11 mouse cellular contexts compared by ENCODE assay signal in genomic region chr6:51774771-51775170, GRCm38 (mm10).
DNase-seq lines count a peak whose midpoint lies in the region; ATAC-seq and TF ChIP-seq lines count a peak whose summit lies in the region.
"Had no signal": no experiment of that assay in that cellular context is flagged by ENCODE, and none has a peak within 500 bp of the region (broad histone marks: within the 10 kb centered on the region; RNA-seq: fewer than 3 reads in every experiment).

No protein-coding gene starts in this region.

- TF ChIP-seq EP300 in lung, postnatal 0 days (IDR thresholded peaks at IDR 0.05), result no peak

- no peak overlapping the region for H3K9ac ChIP-seq in forebrain, postnatal 0 days
- no peak overlapping the region for H3K9ac ChIP-seq in forebrain, embryonic 11.5 days (ENCODE audit: low read length)
- no peak overlapping the region for H3K9ac ChIP-seq in lung, postnatal 0 days (replicated peaks; ENCODE audit: low read depth)
- H3K9ac ChIP-seq: embryonic facial prominence, embryonic 12.5 days; heart, embryonic 15.5 days; stomach, embryonic 15.5 days had no signal

- WGBS in forebrain, postnatal 0 days, result 66% methylated on average over 3 of the region's 3 CpGs
- WGBS in forebrain, embryonic 11.5 days, result 76% methylated on average over 3 of the region's 3 CpGs
- 78% methylated on average over 3 of the region's 3 CpGs for WGBS in lung, postnatal 0 days
- 76% methylated on average over 3 of the region's 3 CpGs for WGBS in bone marrow, adult 2 months

- H3K4me3 ChIP-seq in forebrain, postnatal 0 days (ENCODE audit: low read depth, low read length), result no peak overlapping the region
- no peak overlapping the region for H3K4me3 ChIP-seq in forebrain, embryonic 11.5 days (ENCODE audit: low read depth, low read length)
- H3K4me3 ChIP-seq in lung, postnatal 0 days (ENCODE audit: low read depth, low read length), result no peak overlapping the region
- no peak overlapping the region for H3K4me3 ChIP-seq in bone marrow, adult 2 months (replicated peaks; ENCODE audit: control insufficient read depth, low read depth, low read length)
- H3K4me3 ChIP-seq: embryonic facial prominence, embryonic 12.5 days; heart, embryonic 15.5 days; stomach, embryonic 15.5 days had no signal

- DNase-seq in forebrain, postnatal 0 days, result no peak
- DNase-seq in forebrain, embryonic 11.5 days (ENCODE audit: low spot score), result no peak
- DNase-seq in lung, postnatal 0 days (ENCODE audit: low spot score), result no peak
- no peak for DNase-seq in lung, postnatal 25 days (ENCODE audit: low spot score)
- peak; percentile 27 for DNase-seq in thymus, postnatal 14 days
- no peak for DNase-seq in Muller cell, postnatal 12 days (ENCODE audit: inconsistent ontology term)
- no peak for DNase-seq in layer of hippocampus, adult 8-10 months (ENCODE audit: low spot score in 2 of 2)

- H3K36me3 ChIP-seq in forebrain, postnatal 0 days (ENCODE audit: insufficient read depth), result no peaks in the 10 kb centered on the region
- H3K36me3 ChIP-seq in forebrain, embryonic 11.5 days (ENCODE audit: control insufficient read depth, insufficient read depth, low read length), result no peaks in the 10 kb centered on the region
- H3K36me3 ChIP-seq in lung, postnatal 0 days (ENCODE audit: insufficient read depth, low read length), result no peaks in the 10 kb centered on the region
- H3K36me3 ChIP-seq: embryonic facial prominence, embryonic 12.5 days; heart, embryonic 15.5 days; stomach, embryonic 15.5 days had no signal

- no peak for ATAC-seq in forebrain, postnatal 0 days
- ATAC-seq in forebrain, embryonic 11.5 days (replicated peaks; ENCODE audit: low FRiP score), result no peak
- ATAC-seq in lung, postnatal 0 days, result no peak

- no peak overlapping the region for H3K4me2 ChIP-seq in forebrain, postnatal 0 days (ENCODE audit: low read depth)
- H3K4me2 ChIP-seq in forebrain, embryonic 11.5 days (ENCODE audit: low read depth, low read length, severe bottlenecking), result no peak overlapping the region
- no peak overlapping the region for H3K4me2 ChIP-seq in lung, postnatal 0 days (replicated peaks; ENCODE audit: low read depth, low read length)
- H3K4me2 ChIP-seq: embryonic facial prominence, embryonic 12.5 days; heart, embryonic 15.5 days; stomach, embryonic 15.5 days had no signal

- no peaks in the 10 kb centered on the region for H3K27me3 ChIP-seq in forebrain, postnatal 0 days (ENCODE audit: insufficient read depth, low read length)
- H3K27me3 ChIP-seq in forebrain, embryonic 11.5 days (ENCODE audit: control insufficient read depth, insufficient read depth, low read length), result no peaks in the 10 kb centered on the region
- no peaks in the 10 kb centered on the region for H3K27me3 ChIP-seq in lung, postnatal 0 days (replicated peaks; ENCODE audit: insufficient read depth, low read length)
- H3K27me3 ChIP-seq: embryonic facial prominence, embryonic 12.5 days; stomach, embryonic 15.5 days had no signal

- H3K4me1 ChIP-seq in forebrain, postnatal 0 days (ENCODE audit: insufficient read depth), result no peaks in the 10 kb centered on the region
- H3K4me1 ChIP-seq in forebrain, embryonic 11.5 days (replicated peaks; ENCODE audit: control insufficient read depth, insufficient read depth, low read length), result no peaks in the 10 kb centered on the region
- no peaks in the 10 kb centered on the region for H3K4me1 ChIP-seq in lung, postnatal 0 days (ENCODE audit: insufficient read depth, low read depth, low read length)
- H3K4me1 ChIP-seq in bone marrow, adult 2 months (ENCODE audit: control insufficient read depth, insufficient read depth, low read length), result no peaks in the 10 kb centered on the region
- H3K4me1 ChIP-seq: embryonic facial prominence, embryonic 12.5 days; heart, embryonic 15.5 days; stomach, embryonic 15.5 days had no signal

- no peak overlapping the region for H3K27ac ChIP-seq in forebrain, postnatal 0 days (ENCODE audit: low read depth, low read length)
- no peak overlapping the region for H3K27ac ChIP-seq in forebrain, embryonic 11.5 days (ENCODE audit: low read depth, low read length)
- H3K27ac ChIP-seq in lung, postnatal 0 days (ENCODE audit: low read length), result no peak overlapping the region
- H3K27ac ChIP-seq in bone marrow, adult 2 months (ENCODE audit: control insufficient read depth, insufficient read depth, low read depth, low read length, poor library complexity), result no peak overlapping the region
- H3K27ac ChIP-seq: embryonic facial prominence, embryonic 12.5 days; heart, embryonic 15.5 days; stomach, embryonic 15.5 days had no signal

- TF ChIP-seq POLR2A in bone marrow, adult 2 months (IDR thresholded peaks at IDR 0.05; ENCODE audit: borderline replicate concordance, control insufficient read depth, low read depth, low read length), result no peak

- no peaks in the 10 kb centered on the region for H3K9me3 ChIP-seq in forebrain, postnatal 0 days (ENCODE audit: low read length)
- H3K9me3 ChIP-seq in forebrain, embryonic 11.5 days (ENCODE audit: control insufficient read depth, low read length), result no peaks in the 10 kb centered on the region
- no peaks in the 10 kb centered on the region for H3K9me3 ChIP-seq in lung, postnatal 0 days (ENCODE audit: low read length)
- H3K9me3 ChIP-seq: embryonic facial prominence, embryonic 12.5 days; heart, embryonic 15.5 days; stomach, embryonic 15.5 days had no signal

- TF ChIP-seq CTCF in forebrain, postnatal 0 days (IDR thresholded peaks at IDR 0.05; ENCODE audit: low read depth), result peak; percentile 19; the same call in 1 of the 2 replicates
- peak; percentile 47 for TF ChIP-seq CTCF in lung, postnatal 0 days (IDR thresholded peaks at IDR 0.05)
- TF ChIP-seq CTCF in bone marrow, adult 2 months (IDR thresholded peaks at IDR 0.05; ENCODE audit: control insufficient read depth, insufficient read depth, low read length), result peak; percentile 12; the same call in 1 of the 2 replicates
